Mouse (Mus musculus) erythroblast, embryonic 14.5 days (primary cell): Measurements from ENCODE around the gene Bex4.

ENCODE experiments used
- GATA1 ChIP-seq: IDR thresholded peaks from 2 replicates; pipeline ENCODE4 v1.6.1; 2012; ENCODE audit warnings: low read length, inconsistent platforms, mixed read lengths
- TAL1 ChIP-seq: IDR thresholded peaks from 3 replicates; pipeline ENCODE4 v1.6.1; 2012; ENCODE audit warnings: low read length, inconsistent platforms, mixed read lengths

- TF ChIP-seq GATA1 (no peak), TAL1 (no peak)
Measured at GRCm38 (mm10) chrX:136104046-136104723, 34.6 kb upstream of the Bex4 start.
